Mouse (Mus musculus) limb, embryonic 12.5 days (tissue): ENCODE data around the gene Zfp300. TPM values are rescaled to one million over a fixed set of nuclear protein-coding genes. Genes with fewer than 3 reads are reported as not detected.

ENCODE experiments used
- ATAC-seq: fragments of 200-750 bp; cut with Nextera tagmentation; 2 replicates; pipeline ENCODE4 v1.8.0; 2017; ENCODE audit warnings: low read depth, moderate TSS enrichment; ENCODE audit not compliant: insufficient number of reproducible peaks, insufficient read depth, low FRiP score, low TSS enrichment
- H3K27ac ChIP-seq: fragments of 300-500 bp; sonication (generic); 2 replicates; pipeline ENCODE4 v1.5.1; 2016; ENCODE audit warnings: mild to moderate bottlenecking, moderate library complexity
- H3K27me3 ChIP-seq: fragments of 300-500 bp; sonication (generic); 2 replicates; pipeline ENCODE4 v1.6.1; 2016; ENCODE audit warnings: mild to moderate bottlenecking, moderate library complexity
- H3K36me3 ChIP-seq: fragments of 300-500 bp; sonication (generic); 2 replicates; pipeline ENCODE4 v1.6.1; 2016; ENCODE audit warnings: mild to moderate bottlenecking, moderate library complexity
- H3K4me1 ChIP-seq: fragments of 300-500 bp; sonication (generic); replicated peaks from 2 replicates; pipeline ENCODE4 v1.6.1; 2016
- H3K4me2 ChIP-seq: fragments of 300-500 bp; sonication (generic); 2 replicates; pipeline ENCODE4 v1.6.1; 2016; ENCODE audit warnings: mild to moderate bottlenecking, moderate library complexity
- H3K4me3 ChIP-seq: fragments of 300-500 bp; sonication (generic); replicated peaks from 2 replicates; pipeline ENCODE4 v1.5.1; 2016; ENCODE audit warnings: mild to moderate bottlenecking
- H3K9ac ChIP-seq: fragments of 300-500 bp; sonication (generic); replicated peaks from 2 replicates; pipeline ENCODE4 v1.6.1; 2016; ENCODE audit warnings: mild to moderate bottlenecking, moderate library complexity
- H3K9me3 ChIP-seq: fragments of 300-500 bp; sonication (generic); 2 replicates; pipeline ENCODE4 v1.6.1; 2016; ENCODE audit warnings: mild to moderate bottlenecking, moderate library complexity
- WGBS: fragments of 180-500 bp; shearing (Covaris S2); methylation state at CpG from one replicate; pipeline ENCODE4 v1.1.7; 2016; 5-methylcytosine and 5-hydroxymethylcytosine counted together
- polyA plus RNA-seq: library from polyadenylated mRNA; unstranded; fragments of >200 nt; fragmentation: Nextera tagmentation; extraction: Ambion mirVana; gene quantifications from 2 replicates; pipeline ENCODE4 v1.2.1, GENCODE M21; 2016

Zfp300 gene
- polyA plus RNA-seq: 1.1 and 1.6 TPM in 2 replicates

GRCm38 (mm10) chrX:21088983-21089866 is at the start of gene Zfp300:
TSS of gene Zfp300 (minus strand) at chrX:21089527.
- 17% methylated on average over 27 of the region's 27 CpGs for WGBS
- ATAC-seq: peak; percentile 76
- Histone ChIP-seq H3K4me3 (peak within 1 kb of the TSS; percentile 41), H3K9me3 (no peaks in the 10 kb centered on the region), H3K27me3 (no peaks in the 10 kb centered on the region), H3K4me2 (peak within 1 kb of the TSS; percentile 54), H3K36me3 (no peaks in the 10 kb centered on the region), H3K27ac (peak within 1 kb of the TSS; percentile 35; the same call in 1 of the 2 replicates), H3K4me1 (no peaks in the 10 kb centered on the region), H3K9ac (peak within 1 kb of the TSS; percentile 37; the same call in 1 of the 2 replicates)

GRCm38 (mm10) chrX:21115520-21115919 is 26.2 kb upstream of the Zfp300 start, which contains the start of gene Ssxa1:
TSS of gene Ssxa1 (plus strand) at chrX:21115820.
- Histone ChIP-seq H3K4me2 (no peak within 1 kb of the TSS), H3K27me3 (no peaks in the 10 kb centered on the region), H3K36me3 (no peaks in the 10 kb centered on the region), H3K9me3 (no peaks in the 10 kb centered on the region), H3K27ac (no peak within 1 kb of the TSS), H3K9ac (no peak within 1 kb of the TSS), H3K4me1 (no peaks in the 10 kb centered on the region), H3K4me3 (no peak within 1 kb of the TSS)
- 78% methylated on average over 4 of the region's 4 CpGs for WGBS
- ATAC-seq: no peak

GRCm38 (mm10) chrX:21089867-21090239 is 526 bp upstream of the Zfp300 start:
- Histone ChIP-seq H3K4me2 (peak overlapping the region; percentile 54), H3K27me3 (no peaks in the 10 kb centered on the region), H3K9ac (no peak overlapping the region), H3K4me1 (no peaks in the 10 kb centered on the region), H3K27ac (no peak overlapping the region), H3K4me3 (peak overlapping the region; percentile 41; the same call in 1 of the 2 replicates), H3K9me3 (no peaks in the 10 kb centered on the region), H3K36me3 (no peaks in the 10 kb centered on the region)
- 42% methylated on average over 7 of the region's 7 CpGs for WGBS
- ATAC-seq: no peak

GRCm38 (mm10) chrX:21088645-21088982 is 713 bp downstream of the Zfp300 start:
- no peak for ATAC-seq

GRCm38 (mm10) chrX:21068106-21068505 is 21.2 kb downstream of the Zfp300 start, which contains the start of gene Spaca5:
TSS of gene Spaca5 (plus strand) at chrX:21068406.
- H3K36me3 ChIP-seq: no peaks in the 10 kb centered on the region
- no peak for ATAC-seq
- H3K9me3 ChIP-seq: no peaks in the 10 kb centered on the region
- no peaks in the 10 kb centered on the region for H3K27me3 ChIP-seq
- H3K9ac ChIP-seq: no peak within 1 kb of the TSS
- H3K27ac ChIP-seq: no peak within 1 kb of the TSS
- no peak within 1 kb of the TSS for H3K4me3 ChIP-seq
- H3K4me2 ChIP-seq: no peak within 1 kb of the TSS
- no peaks in the 10 kb centered on the region for H3K4me1 ChIP-seq

More at GRCm38 (mm10) chrX:21088645-21088982, 713 bp downstream of the Zfp300 start:
- Histone ChIP-seq H3K36me3 (no peaks in the 10 kb centered on the region), H3K4me3 (peak overlapping the region; percentile 41), H3K27ac (no peak overlapping the region), H3K4me1 (no peaks in the 10 kb centered on the region), H3K9me3 (no peaks in the 10 kb centered on the region), H3K27me3 (no peaks in the 10 kb centered on the region), H3K4me2 (peak overlapping the region; percentile 54), H3K9ac (0 out of 2 replicates have a peak overlapping the region, but pooled peaks have one; percentile 37)
- 43% methylated on average over 6 of the region's 6 CpGs for WGBS

GRCm38 (mm10) chrX:21062544-21062890 is 26.8 kb downstream of the Zfp300 start:
- 79% methylated on average over 3 of the region's 3 CpGs for WGBS
- Histone ChIP-seq H3K27me3 (no peaks in the 10 kb centered on the region), H3K4me3 (peak overlapping the region; percentile 46; the same call in 1 of the 2 replicates), H3K4me1 (no peaks in the 10 kb centered on the region), H3K4me2 (peak overlapping the region; percentile 35), H3K27ac (no peak overlapping the region), H3K9ac (no peak overlapping the region), H3K36me3 (no peaks in the 10 kb centered on the region), H3K9me3 (no peaks in the 10 kb centered on the region)
- no peak for ATAC-seq

GRCm38 (mm10) chrX:21061866-21062543 is 27.3 kb downstream of the Zfp300 start, which contains the start of gene Zfp182:
TSS of gene Zfp182 (minus strand) at chrX:21062316.
- Histone ChIP-seq H3K27me3 (no peaks in the 10 kb centered on the region), H3K27ac (0 out of 2 replicates have a peak within 1 kb of the TSS, but pooled peaks have one; percentile 45), H3K4me1 (no peaks in the 10 kb centered on the region), H3K36me3 (no peaks in the 10 kb centered on the region), H3K9me3 (no peaks in the 10 kb centered on the region), H3K9ac (peak within 1 kb of the TSS; percentile 37), H3K4me2 (peak within 1 kb of the TSS; percentile 48), H3K4me3 (peak within 1 kb of the TSS; percentile 46)
- 14% methylated on average over 25 of the region's 25 CpGs for WGBS
- ATAC-seq: peak; percentile 79; the same call in 1 of the 2 replicates

- Histone ChIP-seq H3K36me3 (no peaks in the 10 kb centered on the region), H3K9ac (peak overlapping the region; percentile 37)
- peak; percentile 37; the same call in 1 of the 2 replicates for ATAC-seq
Measured at GRCm38 (mm10) chrX:21061460-21061859, 27.9 kb downstream of the Zfp300 start.

More at GRCm38 (mm10) chrX:21061460-21061859, 27.9 kb downstream of the Zfp300 start:
- H3K4me3 ChIP-seq: peak overlapping the region; percentile 46
- H3K27me3 ChIP-seq: no peaks in the 10 kb centered on the region
- peak overlapping the region; percentile 48 for H3K4me2 ChIP-seq
- 22% methylated on average over 9 of the region's 9 CpGs for WGBS
- no peaks in the 10 kb centered on the region for H3K4me1 ChIP-seq
- 0 out of 2 replicates have a peak overlapping the region, but pooled peaks have one; percentile 45 for H3K27ac ChIP-seq
- H3K9me3 ChIP-seq: no peaks in the 10 kb centered on the region

Other genes starting within 250 kb of the Zfp300 start
- 14.7 and 15.6 TPM in 2 replicates for gene Timp1, start 219.4 kb downstream of the Zfp300 start, polyA plus RNA-seq
- gene Syn1, start 168.5 kb downstream of the Zfp300 start, polyA plus RNA-seq: 0.14 and 0.20 TPM in 2 replicates
- 2.9 and 3.6 TPM in 2 replicates for gene Cfp, start 158.0 kb downstream of the Zfp300 start, polyA plus RNA-seq
- gene Elk1, start 138.9 kb downstream of the Zfp300 start, polyA plus RNA-seq: 17.7 and 18.1 TPM in 2 replicates
- 57.4 and 60.6 TPM in 2 replicates for gene Uxt, start 127.5 kb downstream of the Zfp300 start, polyA plus RNA-seq
- gene Zfp182, start 27.2 kb downstream of the Zfp300 start, polyA plus RNA-seq: 6.3 and 6.5 TPM in 2 replicates
- not detected in 2 replicates for gene Spaca5, start 21.1 kb downstream of the Zfp300 start, polyA plus RNA-seq
- gene Ssxa1, start 26.3 kb upstream of the Zfp300 start, polyA plus RNA-seq: not detected in 2 replicates
- gene Gm21876, start 86.1 kb upstream of the Zfp300 start, polyA plus RNA-seq: not detected in 2 replicates